Mouse (Mus musculus) ES-E14 (cell line): ENCODE data around the gene Gm45618.

Source experiments
- CHD2 ChIP-seq: IDR thresholded peaks from 2 replicates; pipeline ENCODE4 v1.6.1; 2014; ENCODE audit warnings: mild to moderate bottlenecking, low read depth, low read length, inconsistent platforms
- HCFC1 ChIP-seq: IDR thresholded peaks from 2 replicates; pipeline ENCODE4 v1.6.1; 2012; ENCODE audit warnings: low read length, inconsistent platforms, borderline replicate concordance; ENCODE audit not compliant: insufficient read depth
- MAFK ChIP-seq: IDR thresholded peaks from 2 replicates; pipeline ENCODE4 v1.6.1; 2014; ENCODE audit warnings: mild to moderate bottlenecking, low read depth, low read length, inconsistent platforms; ENCODE audit not compliant: insufficient read depth
- ZNF384 ChIP-seq: IDR thresholded peaks from 2 replicates; pipeline ENCODE4 v1.6.1; 2012; ENCODE audit warnings: low read depth, low read length, inconsistent platforms

GRCm38 (mm10) chr7:142070458-142071211 is 49.9 kb downstream of the Gm45618 start:
- TF ChIP-seq MAFK (no peak), ZNF384 (no peak), CHD2 (no peak), HCFC1 (no peak)
